Mouse (Mus musculus) monocyte, adult 2 months (primary cell): ENCODE data around the gene Gm21983.

Experiments
- DNase-seq, 2 experiments: peaks; one replicate each; pipeline ENCODE4 v3.0.0; 2022; ENCODE audit warnings: low spot score in 2 of 2, low read depth in 1 of 2

Gm21983 gene

GRCm38 (mm10) chr7:27185986-27186385, 5.1 kb upstream of the Gm21983 start:
- no peak for DNase-seq

- DNase-seq: no peak
Measured at GRCm38 (mm10) chr7:27184964-27185363, 4.1 kb upstream of the Gm21983 start.

- no peak for DNase-seq
Measured at GRCm38 (mm10) chr7:27182498-27182897, 1.6 kb upstream of the Gm21983 start.

GRCm38 (mm10) chr7:27180036-27180435, 850 bp downstream of the Gm21983 start:
- DNase-seq: no peak

- DNase-seq: no peak
Measured at GRCm38 (mm10) chr7:27179217-27179918, 1.5 kb downstream of the Gm21983 start.

- peak; percentile 97 to 98 for DNase-seq
Measured at GRCm38 (mm10) chr7:27178324-27179216, 2.3 kb downstream of the Gm21983 start, which contains the start of gene Rab4b. Gene Rab4b (minus strand): TSS chr7:27178896.

GRCm38 (mm10) chr7:27177942-27178323, 3.0 kb downstream of the Gm21983 start:
- no peak for DNase-seq

GRCm38 (mm10) chr7:27174896-27175295, 6.0 kb downstream of the Gm21983 start:
- no peak for DNase-seq

- DNase-seq: no peak
Measured at GRCm38 (mm10) chr7:27174496-27174895, 6.4 kb downstream of the Gm21983 start.

GRCm38 (mm10) chr7:27170981-27171380, 9.9 kb downstream of the Gm21983 start:
- no peak for DNase-seq

- DNase-seq: no peak
Measured at GRCm38 (mm10) chr7:27168371-27168770, 12.5 kb downstream of the Gm21983 start.

GRCm38 (mm10) chr7:27167475-27168094, 13.3 kb downstream of the Gm21983 start:
- DNase-seq: no peak

- DNase-seq: peak; percentile 83 to 91
Measured at GRCm38 (mm10) chr7:27166614-27167474, 14.0 kb downstream of the Gm21983 start, which contains the start of gene Egln2. Gene Egln2 (minus strand): TSS chr7:27166802.

GRCm38 (mm10) chr7:27166229-27166613, 14.7 kb downstream of the Gm21983 start:
- DNase-seq: peak; percentile 40 to 65

GRCm38 (mm10) chr7:27165696-27166095, 15.2 kb downstream of the Gm21983 start:
- DNase-seq: no peak

- no peak for DNase-seq
Measured at GRCm38 (mm10) chr7:27165007-27165655, 15.8 kb downstream of the Gm21983 start.

GRCm38 (mm10) chr7:27164112-27164947, 16.6 kb downstream of the Gm21983 start:
- no peak for DNase-seq

GRCm38 (mm10) chr7:27163450-27163805, 17.5 kb downstream of the Gm21983 start:
- DNase-seq: no peak

GRCm38 (mm10) chr7:27162780-27163449, 18.0 kb downstream of the Gm21983 start:
- no peak for DNase-seq
